Mouse (Mus musculus) heart, postnatal 4 days (tissue): ENCODE measurements around the gene Mill2. TPM values are rescaled to one million over a fixed set of nuclear protein-coding genes. Genes with fewer than 3 reads are reported as not detected.
A peak's percentile ranks its signal among the peaks of the same experiment; 100 is the strongest.

Experiments
- DNase-seq: peaks from one replicate; pipeline ENCODE4 v3.0.0; 2021
- total RNA-seq, 2 experiments: library from RNA; stranded (reverse); gene quantifications; 2 replicates each; pipeline ENCODE4 v1.2.3; 2021

The Mill2 gene
- total RNA-seq, 2 experiments from 2014 or later, result 2.8 to 3.5 TPM

DNA sequence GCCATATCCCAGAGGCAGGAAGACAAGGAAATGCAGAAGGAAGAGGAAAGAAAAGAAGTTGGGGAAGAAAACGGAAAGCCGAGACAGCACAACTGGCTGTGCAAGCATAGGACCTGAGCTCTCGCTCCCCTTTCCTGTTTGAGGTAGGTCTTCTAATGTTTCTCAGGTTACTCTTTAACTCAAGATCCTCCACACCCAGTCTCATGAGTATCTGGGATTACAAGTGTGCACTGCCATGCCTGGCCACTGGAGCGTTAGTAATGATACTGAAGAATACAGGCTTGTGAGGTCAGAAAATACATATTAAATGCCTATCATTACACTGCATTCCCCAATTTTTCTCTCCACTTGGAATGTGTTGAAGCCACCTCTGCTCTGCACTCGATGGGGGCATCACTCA lies 35.6 kb downstream of the Mill2 start:
- no peak for DNase-seq

DNA sequence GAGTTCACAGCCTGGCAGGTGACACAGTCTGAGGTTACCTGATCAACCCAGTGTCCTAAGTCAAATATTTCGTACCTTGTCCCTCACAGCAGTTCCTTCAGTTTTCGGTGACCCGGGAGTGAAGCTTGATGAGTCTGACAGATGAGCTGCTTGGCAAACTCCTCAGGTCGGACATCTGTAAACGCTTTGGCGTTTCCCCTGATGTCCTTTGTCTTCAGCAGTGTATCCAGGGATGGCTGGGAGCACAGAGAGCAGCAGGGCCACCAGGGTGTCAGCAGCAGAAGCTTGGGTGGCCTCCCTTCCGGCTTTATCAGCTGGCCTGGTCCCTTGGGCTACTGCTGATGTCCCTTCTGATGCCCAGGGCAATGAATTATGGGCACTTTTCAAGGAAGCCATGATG lies 38.9 kb downstream of the Mill2 start:
- DNase-seq, result no peak

DNA sequence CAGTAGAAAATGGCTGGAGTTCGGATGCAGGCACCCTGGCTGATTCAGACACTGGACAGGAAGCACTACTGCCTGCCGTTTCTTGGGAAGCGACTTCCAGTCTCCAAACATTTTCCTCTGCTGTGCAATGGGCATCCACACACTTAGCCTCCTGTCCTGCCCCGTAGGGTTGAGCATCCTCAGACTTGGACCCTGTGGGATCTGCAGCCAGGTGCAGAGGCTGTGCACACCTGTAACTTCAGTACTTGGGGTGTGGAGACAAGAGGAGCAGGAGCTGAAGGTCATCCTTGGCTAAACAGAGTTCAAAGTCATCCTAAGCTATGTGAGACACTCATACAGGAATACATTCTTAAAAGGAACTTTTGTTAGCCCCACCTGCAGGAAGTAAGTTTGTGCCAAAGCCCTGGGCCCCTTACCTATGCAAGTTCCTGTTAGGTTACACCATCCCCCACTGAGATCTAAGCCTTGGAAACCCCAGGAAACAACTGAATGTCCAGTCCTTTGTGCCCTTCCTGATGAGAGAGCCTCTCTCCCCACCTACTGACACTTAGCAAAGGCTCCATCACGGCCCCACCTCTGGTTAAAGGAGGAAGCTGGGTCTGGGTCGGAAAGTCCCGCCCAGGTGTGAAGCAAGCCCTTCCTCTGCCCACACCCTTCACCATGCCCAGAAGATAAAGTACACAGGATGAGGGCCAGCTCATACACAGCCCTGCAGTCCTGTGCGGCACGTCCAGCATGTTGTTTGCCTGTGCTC lies 44.4 kb downstream of the Mill2 start:
- no peak for DNase-seq

DNA sequence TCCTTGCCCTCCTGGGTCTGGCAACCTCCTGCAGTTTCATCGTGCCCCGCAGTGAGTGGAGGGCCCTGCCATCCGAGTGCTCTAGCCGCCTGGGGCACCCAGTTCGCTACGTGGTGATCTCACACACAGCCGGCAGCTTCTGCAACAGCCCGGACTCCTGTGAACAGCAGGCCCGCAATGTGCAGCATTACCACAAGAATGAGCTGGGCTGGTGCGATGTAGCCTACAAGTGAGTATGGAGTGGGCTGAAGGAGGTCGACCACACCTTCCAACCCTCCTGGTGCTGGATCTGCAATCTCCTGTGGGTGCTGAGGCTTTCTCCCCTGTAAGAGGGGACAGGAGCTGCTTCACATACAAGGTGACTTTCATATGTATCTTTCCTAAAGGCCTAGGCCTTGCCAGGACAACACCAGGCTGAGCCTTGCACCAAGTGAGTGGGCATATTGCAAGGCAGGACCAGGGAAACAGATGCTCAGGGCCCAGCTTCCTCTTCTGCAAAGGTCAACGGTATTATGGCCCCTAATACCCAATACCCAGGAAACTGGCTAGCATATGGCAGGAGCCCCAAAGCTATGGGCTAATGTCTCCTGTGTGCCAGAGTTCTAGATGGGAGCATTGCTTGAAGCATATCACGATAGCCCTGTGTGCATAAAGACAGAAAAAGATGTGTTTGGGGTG lies 45.1 kb downstream of the Mill2 start:
- no peak for DNase-seq

DNA sequence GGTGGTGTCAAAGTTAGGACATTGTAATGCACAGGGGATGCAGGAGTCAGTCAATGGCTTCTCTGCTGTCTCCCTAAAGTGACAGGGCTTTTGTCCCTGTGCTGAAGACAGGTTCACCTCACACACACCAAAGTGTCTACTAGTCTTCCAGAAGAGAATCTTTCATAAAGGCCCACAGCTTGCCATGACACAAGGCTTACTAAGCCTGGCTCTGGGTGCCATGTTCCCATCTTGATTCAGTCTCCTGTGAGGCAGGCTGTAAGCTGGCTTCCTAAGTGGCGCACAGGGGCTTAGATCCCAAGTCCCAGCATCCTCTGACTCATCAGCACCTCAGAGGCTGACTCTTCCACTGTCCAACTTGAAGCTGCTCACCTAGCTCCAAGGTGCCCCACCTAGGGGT lies 47.2 kb downstream of the Mill2 start:
- DNase-seq, result no peak

DNA sequence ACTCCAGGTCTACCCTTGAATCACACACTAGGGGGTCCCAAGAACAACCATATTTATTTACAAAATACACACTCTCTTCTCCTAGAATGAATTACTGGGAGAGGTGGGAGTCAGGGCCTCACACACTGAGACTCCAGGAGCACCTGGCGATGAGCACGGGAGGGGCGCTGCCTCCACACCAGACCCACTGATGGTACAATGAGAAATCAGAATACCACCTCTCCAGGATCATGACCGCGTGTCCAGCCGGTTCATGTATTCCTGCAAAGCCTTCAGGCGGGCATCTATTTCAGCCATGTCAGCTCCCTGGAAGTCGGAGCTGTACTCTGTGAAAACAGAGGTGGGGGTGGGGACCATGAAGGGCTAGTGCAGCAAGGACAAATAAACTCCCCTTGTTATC lies 51.1 kb downstream of the Mill2 start:
- no peak for DNase-seq

DNA sequence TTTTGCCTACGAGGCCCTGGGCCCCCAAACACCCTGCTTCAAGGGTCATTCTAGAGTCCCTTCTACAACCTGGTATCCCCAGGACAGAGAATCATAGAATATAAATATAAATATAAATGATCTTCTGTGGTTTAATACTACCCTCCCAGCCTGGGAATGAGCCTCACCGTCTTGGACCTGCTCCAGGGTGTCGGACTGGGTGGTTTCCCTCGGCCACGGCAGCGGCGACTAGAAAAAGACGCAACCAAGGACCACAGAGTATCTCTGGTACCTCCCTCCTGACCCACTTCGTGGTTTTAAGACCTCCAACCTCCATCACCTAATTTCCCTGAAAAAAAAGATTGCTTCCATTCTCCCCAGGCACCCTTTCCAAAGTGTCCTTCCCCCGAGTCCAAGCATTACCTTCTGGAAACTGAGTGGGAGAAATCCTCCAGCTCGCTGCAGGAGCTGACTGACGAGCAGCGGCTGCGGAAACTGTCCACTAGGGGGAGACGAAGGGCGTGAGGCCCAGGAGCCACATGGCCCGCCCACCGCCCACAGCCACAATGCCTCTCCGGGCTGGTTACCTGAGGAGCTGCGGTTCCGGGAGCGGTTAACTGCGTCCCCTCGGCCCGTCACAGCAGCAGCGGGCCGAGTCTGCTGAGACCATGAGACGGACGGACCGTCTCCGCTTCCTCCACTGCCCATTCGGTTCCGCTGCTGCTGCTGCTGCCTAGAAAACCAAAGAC lies 52.3 kb downstream of the Mill2 start:
- DNase-seq, result peak; percentile 91

DNA sequence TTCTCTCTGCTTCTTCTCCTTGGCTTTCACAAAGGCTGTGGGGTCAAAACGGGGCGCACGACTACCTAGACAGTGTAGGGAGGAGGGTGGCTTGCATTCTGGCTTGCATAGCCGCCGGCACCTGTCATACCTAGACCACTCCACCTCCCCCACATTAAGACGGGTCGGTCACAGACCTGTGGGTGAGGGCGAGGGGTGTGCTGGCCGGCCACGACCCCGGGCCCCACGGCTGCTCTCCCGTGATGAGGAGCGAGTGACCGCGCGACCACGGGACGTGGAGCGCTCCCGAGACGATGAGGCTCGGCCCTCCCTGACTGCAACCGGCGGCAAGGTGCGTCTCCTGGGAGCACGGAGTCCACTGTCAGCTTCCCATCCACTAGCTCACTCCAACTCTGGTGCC lies 53.2 kb downstream of the Mill2 start:
- DNase-seq, result no peak

DNA sequence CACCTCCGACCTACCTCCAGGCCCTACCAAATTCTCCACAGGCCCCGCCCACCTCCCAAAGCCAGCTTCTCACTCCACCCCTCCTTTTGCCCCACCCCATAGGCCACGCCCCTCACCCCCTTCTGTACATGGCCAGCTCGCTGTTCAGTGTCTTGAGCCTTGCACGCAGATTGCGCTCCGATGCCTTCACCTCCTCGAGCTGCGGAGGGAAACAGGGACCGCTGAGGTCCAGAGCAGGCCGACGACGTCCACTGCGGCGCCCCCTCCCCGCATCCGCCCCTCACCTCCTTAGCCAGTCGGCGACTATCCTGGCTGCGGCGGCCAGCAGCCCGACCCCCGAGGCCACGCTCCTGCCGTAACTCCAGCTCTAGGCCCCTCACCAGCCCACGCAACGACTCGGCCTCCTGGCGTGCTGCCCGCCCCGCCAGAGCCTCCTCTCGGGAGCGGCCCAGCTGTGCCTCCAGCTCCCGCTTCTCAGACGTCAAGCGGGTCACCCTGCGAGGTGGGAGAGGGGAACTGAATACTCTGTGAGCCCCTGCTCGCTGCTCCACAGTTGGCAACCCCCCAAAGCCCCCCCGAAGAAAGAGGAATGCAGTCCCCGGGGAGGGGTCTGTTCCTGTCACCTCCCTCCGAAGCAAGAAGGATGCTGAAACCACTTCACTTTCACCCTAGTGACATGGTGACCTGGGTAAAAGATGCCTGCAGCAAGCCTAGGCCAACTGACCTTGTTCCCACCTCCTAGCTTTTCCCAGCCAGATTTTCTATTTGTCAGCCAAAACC lies 54.1 kb downstream of the Mill2 start:
- DNase-seq, result peak; percentile 68

DNA sequence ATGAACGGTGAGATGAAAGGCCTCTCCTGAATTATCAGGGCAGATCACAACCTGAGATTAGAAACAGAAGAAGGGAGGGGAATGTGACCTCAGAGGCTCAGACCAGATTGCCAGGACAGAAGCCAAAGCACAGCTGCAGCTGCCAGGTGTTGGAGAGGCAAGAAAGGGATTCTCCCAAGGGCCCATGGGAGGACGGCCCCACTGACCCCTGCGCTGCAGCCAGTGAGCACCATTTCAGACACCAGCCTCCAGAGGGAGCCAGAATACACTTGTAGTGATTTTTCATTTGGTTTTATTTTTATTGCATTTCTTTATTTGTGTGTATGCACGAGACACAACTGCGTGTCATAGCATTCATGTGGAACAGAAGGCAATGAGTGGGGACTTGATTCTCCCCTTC lies 56.8 kb downstream of the Mill2 start:
- DNase-seq, result peak; percentile 61

DNA sequence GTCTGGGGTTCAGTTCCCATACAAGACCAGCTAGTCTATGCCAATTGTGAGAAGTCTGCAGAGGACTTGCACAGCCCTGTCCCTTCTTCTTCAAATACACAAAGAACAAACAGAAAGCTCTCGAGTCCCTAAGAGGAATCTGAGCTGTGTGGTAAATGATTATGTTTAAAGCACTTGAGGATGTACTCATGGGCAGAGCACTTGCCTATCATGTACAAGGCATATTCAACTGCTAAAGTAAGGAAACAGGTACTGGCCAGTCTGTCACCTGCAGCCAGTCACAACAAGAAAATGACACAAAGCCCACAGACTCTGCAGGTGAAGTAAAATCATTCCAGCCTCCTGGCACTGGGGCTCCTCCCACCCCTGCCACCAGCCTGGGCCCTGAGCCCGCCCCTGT lies 60.7 kb downstream of the Mill2 start:
- no peak for DNase-seq

DNA sequence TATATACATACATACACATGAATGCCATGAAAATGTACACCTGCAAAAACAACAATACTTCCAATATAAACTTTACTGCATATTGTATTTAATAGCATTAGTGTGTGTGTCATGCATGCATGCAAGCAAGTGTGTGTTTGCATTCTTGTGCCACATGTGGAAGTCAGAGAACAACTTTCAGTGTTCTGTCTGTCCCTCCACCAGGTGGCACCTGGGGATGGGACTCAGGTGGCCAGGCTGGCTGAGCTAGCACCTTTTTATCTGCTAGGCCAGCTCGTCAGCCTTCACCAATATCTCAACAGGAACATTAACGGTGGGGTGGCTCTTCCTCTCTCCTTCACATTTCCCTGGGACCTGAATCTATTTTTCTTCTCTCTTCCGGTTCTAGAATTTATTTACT lies 62.7 kb downstream of the Mill2 start:
- DNase-seq, result no peak

DNA sequence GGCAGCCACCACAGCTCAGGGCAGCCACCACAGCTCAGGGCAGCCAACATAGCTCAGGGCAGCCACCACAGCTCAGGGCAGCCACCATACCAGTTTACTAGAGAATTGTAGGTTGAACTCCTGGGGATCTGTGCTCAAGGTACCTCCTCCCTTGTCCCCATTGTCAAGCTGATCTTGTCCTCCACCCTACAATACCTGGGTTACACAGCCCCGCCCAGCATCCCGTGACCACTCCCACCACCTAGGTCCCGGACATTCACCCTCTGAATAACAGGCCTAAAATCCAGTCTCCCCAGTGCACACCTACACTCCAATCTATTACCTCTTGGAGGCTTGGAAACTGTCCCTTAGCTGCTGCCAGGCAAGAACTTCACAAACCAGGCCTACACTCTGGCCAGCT lies 65.2 kb downstream of the Mill2 start:
- DNase-seq, result no peak

DNA sequence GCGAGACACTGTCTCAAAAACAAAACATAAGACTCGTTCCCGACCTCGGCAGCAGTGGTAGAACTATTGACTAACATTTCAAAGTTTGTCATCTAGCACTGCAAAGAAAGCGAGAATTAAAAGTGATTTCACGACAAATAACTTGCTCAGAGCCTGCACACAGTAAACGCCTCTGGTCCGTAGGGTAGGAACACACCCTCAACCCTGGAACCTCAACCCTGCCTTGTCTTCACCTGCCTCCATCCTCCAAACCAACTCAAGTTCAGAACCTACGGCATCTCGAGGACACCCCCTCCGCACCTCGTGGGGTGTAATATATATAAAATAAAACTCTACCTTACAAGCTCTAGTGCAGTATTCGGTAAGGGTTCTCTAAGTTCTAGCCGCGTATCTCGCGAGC lies 70.0 kb downstream of the Mill2 start:
- no peak for DNase-seq

DNA sequence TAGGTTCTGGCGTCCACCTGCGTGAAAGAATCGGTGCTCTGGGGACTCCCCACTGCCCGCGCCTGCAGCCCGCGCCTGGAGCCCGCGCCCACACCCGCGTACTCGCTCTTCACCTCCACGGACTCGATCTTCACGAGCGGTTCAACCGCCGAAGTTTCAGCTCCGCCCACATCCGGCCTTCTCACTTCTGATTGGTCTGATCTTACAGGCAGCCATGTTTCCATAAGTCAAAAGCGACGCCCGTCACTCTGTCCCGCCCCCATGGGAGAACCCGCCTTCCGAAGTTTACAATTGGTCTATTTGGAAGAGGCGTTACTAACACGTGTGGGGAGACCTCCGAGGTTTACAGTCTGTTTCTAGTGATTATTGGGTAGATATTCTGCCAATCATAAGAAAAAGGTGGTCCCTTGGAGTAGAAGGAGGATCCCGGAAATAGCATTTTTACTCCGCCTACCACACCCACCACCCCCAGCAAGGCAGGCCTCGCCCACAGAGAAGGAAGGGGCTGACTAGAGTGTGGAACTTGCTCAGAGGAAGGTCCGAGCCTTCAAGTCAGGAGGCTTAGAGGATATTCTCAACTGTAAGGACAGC lies 70.6 kb downstream of the Mill2 start, which contains the start of gene Ccdc61:
Ccdc61 (minus strand) TSS at position 175 of the 591 bp plus-strand sequence.
- peak; percentile 98 for DNase-seq

Other genes with a start within 250 kb of the Mill2 start
- not detected for gene Psg23, start 223.5 kb upstream of the Mill2 start, total RNA-seq
- gene Psg21, start 183.2 kb upstream of the Mill2 start, total RNA-seq, result not detected
- gene Psg20, start 153.8 kb upstream of the Mill2 start, total RNA-seq, result not detected
- gene Psg22, start 121.9 kb upstream of the Mill2 start, total RNA-seq, result not detected
- gene Psg19, start 41.4 kb upstream of the Mill2 start, total RNA-seq, result not detected
- not detected for gene Psg17, start 18.4 kb upstream of the Mill2 start, total RNA-seq
- 1 to 10 TPM; 1.1 to 2.0 TPM for gene Pglyrp1, start 31.4 kb downstream of the Mill2 start, total RNA-seq
- gene Ccdc61, start 70.4 kb downstream of the Mill2 start, total RNA-seq, result 10 to 100 TPM; 11.9 to 14.9 TPM
- gene Nova2, start 85.9 kb downstream of the Mill2 start, total RNA-seq, result 1 to 10 TPM; 8.6 to 9.1 TPM
- under 1 TPM in 1 of 2 experiments, not detected in 1; 0.23 TPM for gene Nanos2, start 147.4 kb downstream of the Mill2 start, total RNA-seq
- 1 to 10 TPM; 1.4 to 1.5 TPM for gene Mypop, start 151.3 kb downstream of the Mill2 start, total RNA-seq
- 10 to 100 TPM; 27.3 to 32.3 TPM for gene Irf2bp1, start 164.1 kb downstream of the Mill2 start, total RNA-seq
- not detected for gene Foxa3, start 183.6 kb downstream of the Mill2 start, total RNA-seq
- 10 to 100 TPM; 57.3 to 62.5 TPM for gene Sympk, start 184.4 kb downstream of the Mill2 start, total RNA-seq
- gene Rsph6a, start 214.7 kb downstream of the Mill2 start, total RNA-seq, result not detected
- gene Dmwd, start 236.3 kb downstream of the Mill2 start, total RNA-seq, result 10 to 100 TPM; 60.3 to 62.9 TPM
- 100 to 1,000 TPM; 188 to 201 TPM for gene Dmpk, start 243.9 kb downstream of the Mill2 start, total RNA-seq